Mouse (Mus musculus): ENCODE data around the gene Fam178b.
A peak's percentile ranks its signal among the peaks of the same experiment; 100 is the strongest.
"Not testable (repeated sequence)": the region's sequence is repeated elsewhere in the genome, so short reads cannot be mapped to it uniquely, and the experiment has no call there.

The Fam178b gene

GRCm38 (mm10) chr1:36671260-36671659 lies 11.7 kb downstream of the Fam178b start:
- DNase-seq, result no peak

DNA sequence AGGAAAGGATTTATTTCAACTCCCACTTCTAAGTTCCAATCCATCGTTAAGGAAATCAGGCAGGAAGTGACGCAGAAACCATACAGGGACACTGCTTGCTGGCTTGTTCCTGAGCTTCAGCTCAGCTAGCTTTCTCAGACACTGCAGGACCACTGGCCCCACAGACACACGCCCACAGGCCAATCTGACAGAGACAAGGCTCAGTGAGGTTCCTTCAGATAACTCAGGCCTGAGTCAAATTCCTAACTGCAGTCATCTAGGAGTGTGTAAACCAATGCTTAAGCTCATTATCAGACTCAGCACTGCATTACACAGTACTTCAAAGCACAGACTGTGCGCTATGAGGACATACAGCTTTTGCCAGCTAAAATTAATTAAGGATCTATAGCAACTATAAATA lies 12.7 kb downstream of the Fam178b start:
- DNase-seq, result no peak

DNA sequence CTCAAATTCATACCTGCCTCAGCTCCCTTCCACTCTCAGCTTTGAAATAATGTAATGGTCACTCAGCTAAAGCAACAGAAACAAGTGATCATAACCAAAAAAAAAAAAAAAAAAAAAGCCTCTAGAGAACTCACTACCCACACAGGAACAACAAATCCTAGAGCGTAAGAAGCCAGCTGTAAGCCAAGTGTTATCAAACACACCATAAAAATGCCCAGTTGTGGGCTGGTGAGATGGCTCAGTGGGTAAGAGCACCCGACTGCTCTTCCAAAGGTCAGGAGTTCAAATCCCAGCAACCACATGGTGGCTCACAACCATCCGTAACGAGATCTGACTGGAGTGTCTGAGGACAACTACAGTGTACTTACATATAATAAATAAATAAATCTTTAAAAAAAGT lies 15.0 kb downstream of the Fam178b start:
- DNase-seq, result not testable (repeated sequence)

DNA sequence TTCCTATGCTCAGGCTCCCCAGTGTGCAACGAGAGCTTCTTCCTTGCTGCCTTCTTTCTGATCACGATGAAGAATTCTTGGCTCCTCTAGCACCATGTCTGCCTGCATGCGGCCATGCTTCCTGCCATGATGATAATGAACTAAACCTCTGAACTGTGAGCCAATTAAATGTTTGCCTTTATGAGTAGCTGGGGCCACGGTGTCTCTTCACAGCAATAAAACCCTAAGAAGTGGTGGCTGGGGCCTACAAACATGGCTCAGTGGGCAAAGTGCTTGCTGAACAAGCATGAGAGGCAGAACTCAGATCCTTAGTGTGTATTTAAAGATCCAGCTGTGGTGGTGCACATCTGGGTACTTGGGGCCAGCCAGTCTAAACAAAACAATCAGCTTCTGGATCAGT lies 17.0 kb downstream of the Fam178b start:
- DNase-seq, result no peak

DNA sequence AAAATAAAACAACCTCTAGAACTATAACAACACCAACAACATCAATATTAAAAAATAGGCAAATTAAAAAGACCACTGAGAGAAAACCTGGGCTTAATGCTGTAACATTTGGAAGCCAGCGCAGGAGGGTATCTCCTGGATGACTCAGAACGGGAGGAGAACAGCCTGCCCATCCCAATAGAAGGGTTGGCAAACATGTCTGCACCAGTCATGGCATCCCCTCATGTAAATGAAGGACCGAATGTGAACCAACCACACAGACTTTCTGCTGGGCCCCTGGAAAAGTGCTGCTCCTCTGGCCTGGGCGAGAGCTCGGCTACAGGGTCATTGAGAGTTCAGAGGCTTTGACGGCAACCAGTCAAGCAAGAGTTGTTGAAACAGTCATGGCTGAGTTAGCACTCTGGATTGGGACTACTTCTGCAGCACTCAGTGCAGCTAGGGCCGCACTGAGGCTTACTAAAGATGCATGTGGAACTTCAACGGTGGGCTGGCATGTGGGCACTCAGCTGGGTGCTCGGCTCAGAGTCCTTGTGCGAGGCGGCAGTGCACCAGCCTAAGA lies 17.7 kb downstream of the Fam178b start:
- DNase-seq, result peak; percentile 12

GRCm38 (mm10) chr1:36664457-36664856 lies 18.5 kb downstream of the Fam178b start:
- DNase-seq, result peak; percentile 46

GRCm38 (mm10) chr1:36658621-36659399 lies 24.2 kb downstream of the Fam178b start:
- no peak for DNase-seq

DNA sequence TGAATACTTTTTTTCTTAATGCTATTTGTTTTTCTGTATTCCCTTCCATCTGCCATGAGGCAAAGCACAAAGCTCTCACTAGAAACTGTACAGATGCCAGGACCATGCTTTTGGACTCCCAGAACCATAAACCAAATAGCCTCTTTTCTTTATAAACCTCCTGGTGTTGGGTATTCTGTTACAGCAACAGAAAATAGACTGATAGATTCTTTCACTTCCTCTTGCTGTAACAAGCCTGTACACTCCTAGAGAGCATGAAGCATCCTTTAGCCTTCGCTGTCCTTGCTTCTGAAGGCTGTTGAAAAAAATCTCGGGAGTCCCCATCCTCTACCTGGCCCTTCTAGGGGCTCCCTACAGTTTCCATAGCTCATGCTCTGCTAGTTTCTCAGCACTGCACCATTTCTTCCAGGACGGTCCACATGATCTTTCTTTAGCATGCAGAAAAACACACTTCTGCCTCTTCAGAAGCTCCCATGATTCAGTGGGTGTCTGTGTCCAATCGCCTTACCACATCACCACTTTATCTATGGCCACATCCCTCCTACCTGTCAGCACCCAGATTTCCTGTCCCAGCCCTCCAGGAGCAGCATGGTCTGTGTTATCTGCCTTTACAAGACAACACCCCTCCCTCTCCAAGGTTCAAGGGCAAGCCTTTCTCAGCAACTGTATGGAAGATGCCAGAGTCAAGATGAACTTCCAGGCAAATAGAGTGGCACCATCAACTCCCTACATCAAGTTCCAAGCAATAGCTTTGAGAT lies 25.1 kb downstream of the Fam178b start:
- no peak for DNase-seq

DNA sequence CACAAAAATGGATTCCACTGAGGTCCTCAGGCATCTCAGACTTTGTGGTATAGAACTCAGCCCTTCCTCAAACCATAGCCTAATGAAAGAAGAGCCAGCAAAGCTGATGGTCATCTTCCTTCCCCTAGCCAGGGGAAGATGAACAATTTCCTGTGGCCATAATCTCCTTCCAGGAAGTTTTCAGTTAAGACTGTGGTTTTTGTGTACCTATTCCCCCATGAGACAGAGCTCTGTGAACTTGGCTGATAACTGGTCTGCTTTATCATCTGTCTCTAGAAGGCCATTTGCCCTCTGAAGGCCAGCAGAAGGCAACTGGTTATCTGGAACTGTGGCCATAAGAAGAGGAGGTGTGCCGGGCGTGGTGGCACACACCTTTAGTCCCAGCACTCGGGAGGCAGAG lies 26.8 kb downstream of the Fam178b start:
- DNase-seq, result no peak

DNA sequence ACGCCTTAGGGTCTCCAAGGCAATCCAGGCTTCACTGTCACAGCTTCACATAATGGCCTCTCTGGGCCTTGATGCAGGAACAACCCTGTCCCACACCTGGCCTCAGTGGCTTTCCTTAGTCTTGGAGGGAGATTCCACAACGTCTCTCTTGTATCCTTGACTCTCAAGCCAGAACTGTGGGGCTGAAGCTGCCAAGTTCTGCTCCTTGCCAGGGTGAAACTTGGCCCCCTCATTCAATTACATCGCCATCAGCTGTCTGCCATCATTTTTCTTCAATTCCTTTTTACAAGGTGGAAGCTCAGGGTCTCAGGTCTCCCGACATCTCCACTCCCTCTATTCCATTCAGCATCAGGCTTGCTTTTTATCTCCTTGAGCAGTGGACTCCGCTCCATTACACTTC lies 27.9 kb downstream of the Fam178b start:
- no peak for DNase-seq

GRCm38 (mm10) chr1:36647631-36648030 lies 35.4 kb downstream of the Fam178b start:
- DNase-seq, result no peak

DNA sequence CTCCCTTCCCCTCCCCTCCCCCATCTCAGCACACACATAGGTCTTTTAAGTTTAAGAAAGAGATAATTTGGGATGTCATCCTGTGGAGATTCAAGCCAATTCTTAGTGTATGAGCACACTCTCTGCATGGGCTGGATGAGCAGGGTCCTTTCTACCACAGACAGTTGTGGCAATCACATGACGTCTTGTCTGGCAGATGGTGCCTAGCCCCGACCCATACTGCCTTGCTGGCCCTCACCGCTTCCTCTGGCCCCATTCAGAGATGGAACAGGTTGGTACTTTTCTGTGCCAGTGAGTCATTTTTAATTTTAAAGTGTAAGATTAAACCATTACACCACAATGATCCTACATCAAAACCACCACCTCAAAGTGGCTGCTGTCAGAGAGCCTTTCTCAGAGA lies 36.7 kb downstream of the Fam178b start:
- DNase-seq, result no peak

- DNase-seq, result no peak
Observed at GRCm38 (mm10) chr1:36644615-36645007, 38.4 kb downstream of the Fam178b start.

GRCm38 (mm10) chr1:36643957-36644614 lies 38.9 kb downstream of the Fam178b start:
- DNase-seq, result no peak

DNA sequence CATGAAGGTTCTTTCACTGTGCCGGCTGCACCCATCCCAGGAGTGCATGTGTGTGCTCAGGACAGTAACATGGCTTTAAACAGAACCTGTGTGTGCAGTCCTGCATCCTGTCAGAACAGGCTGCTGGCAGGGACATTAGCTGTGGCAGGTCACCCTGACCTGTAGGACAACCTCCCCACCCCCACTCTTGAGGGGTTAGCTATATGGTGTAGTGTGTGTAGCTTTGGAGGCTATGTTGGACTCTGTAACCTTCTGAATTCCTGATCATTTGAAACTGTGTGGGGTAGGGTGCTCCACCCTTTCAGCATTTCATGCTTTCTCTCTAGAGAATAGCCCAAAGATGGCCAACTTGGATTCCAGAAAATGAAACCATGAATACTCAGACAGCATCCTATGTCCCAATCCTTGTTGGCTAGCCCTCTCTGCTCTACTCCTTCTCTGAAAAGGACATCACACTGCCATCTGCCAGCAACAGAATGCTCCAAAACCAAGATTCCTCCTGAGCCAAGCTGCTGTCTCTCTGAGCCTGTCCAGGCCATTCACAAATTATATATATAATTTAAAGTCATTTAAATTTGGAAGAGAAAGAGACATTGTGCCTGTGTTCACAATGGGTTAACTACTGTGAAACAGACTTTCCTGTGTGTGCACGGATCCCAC lies 47.0 kb downstream of the Fam178b start:
- DNase-seq, result no peak

GRCm38 (mm10) chr1:36634940-36635339 lies 48.0 kb downstream of the Fam178b start:
- DNase-seq, result peak; percentile 76

DNA sequence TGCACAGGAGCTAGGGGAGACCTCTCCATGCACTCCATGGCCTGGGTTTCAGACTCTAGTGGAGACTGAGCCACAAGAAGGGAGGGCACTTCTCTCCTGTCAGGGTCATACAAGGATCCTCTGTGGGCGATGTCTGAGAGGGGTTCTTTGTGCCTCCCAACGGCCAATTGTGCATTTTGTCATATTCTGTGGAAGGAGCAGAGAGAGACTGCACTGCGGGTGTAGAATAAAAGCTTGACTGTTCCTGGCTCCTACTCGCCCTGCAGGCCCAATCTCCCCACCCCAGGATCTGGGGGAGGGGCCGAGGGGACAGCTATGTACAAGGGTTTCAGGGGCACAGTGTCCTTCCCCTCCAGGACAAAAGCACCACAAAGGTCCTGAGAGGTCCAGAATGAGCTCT lies 49.1 kb downstream of the Fam178b start:
- DNase-seq, result no peak

GRCm38 (mm10) chr1:36632846-36633245 lies 50.1 kb downstream of the Fam178b start:
- no peak for DNase-seq

DNA sequence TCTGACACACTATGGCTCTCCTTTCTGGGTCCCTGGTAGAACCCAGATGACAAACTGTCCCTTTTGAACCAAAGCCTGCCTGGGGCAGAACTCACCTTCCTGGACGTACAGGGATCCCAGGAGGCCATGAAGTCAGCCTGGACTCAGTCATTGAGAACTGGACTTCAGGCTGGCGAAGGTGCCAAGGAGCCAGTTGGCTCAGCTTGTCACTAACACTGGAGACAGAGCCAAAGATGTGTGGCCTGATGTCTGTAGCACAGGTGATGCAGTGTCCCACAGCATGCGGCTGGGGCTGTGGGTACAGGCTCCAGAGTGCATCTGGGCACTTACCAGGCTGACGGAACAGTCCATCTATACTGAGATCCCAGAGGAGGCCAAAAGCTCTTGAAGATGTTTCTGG lies 50.9 kb downstream of the Fam178b start:
- no peak for DNase-seq

GRCm38 (mm10) chr1:36631391-36631790 lies 51.6 kb downstream of the Fam178b start:
- no peak for DNase-seq

- DNase-seq, result no peak
Observed at GRCm38 (mm10) chr1:36630053-36630739, 52.8 kb downstream of the Fam178b start.

DNA sequence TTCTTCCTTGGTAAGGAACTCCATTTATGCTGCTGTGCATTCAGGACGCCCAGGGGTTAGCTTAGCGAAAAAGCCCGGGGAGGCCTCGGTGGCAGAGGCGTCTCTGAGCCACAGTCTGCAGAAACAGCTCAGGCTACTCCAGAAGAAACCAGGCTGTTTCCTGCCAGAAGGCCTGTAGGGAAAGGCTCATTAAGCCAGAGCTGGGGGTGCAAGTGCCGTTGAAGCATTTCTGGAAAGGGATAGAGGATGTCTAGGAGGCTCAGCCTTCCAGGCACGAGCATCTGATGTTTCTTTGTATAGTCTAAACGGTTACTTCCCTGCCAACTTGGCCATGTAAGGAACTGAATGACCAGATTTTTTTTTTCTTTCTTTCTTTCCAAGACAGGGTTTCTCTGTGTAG lies 54.4 kb downstream of the Fam178b start:
- DNase-seq, result no peak

All from retina, postnatal 1 day (tissue).